Mouse (Mus musculus): ENCODE measurements at regions not wholly inside any gene's neighbourhood (a gene's known extent, or its start where the extent isn't known, plus 50 kb on each side); places are given as distances from the start of the nearest gene placed in this dataset.
"Not testable (repeated sequence)": the region's sequence is repeated elsewhere in the genome, so short reads cannot be mapped to it uniquely, and the experiment has no call there.

- no peak for DNase-seq (ENCODE audit: low spot score in 2 of 2)
Observed at GRCm38 (mm10) chr2:64443171-64443570, 345.3 kb upstream of the Fign start.

DNA sequence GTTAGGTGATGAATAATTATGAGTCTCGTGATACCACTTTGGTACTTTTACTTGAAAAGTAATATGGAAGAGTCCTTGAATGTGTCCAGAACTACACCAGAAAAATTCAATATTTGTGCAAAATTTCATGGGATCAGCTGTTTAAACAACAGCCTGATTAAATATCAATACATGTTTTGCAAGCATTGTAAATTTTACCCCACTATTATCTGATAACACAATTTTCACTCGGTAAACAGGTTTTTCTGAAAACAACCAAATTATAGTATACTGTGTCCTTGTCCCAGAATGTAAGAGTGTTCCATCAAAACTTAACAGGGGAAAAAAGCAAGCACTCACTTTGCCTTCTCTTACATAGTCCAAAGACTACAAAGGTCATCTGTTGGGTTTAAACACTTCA, 343.1 kb upstream of the Fign start:
- DNase-seq (ENCODE audit: low spot score in 2 of 2) = no peak

- DNase-seq (ENCODE audit: low spot score in 2 of 2) = not testable (repeated sequence)
Observed at GRCm38 (mm10) chr2:64417129-64417528, 319.3 kb upstream of the Fign start.

GRCm38 (mm10) chr2:64413846-64414245, 316.0 kb upstream of the Fign start:
- DNase-seq (ENCODE audit: low spot score in 2 of 2) = no peak

GRCm38 (mm10) chr2:64413263-64413662, 315.4 kb upstream of the Fign start:
- no peak for DNase-seq (ENCODE audit: low spot score in 2 of 2)

- no peak for DNase-seq (ENCODE audit: low spot score in 2 of 2)
Observed at GRCm38 (mm10) chr2:64395946-64396345, 298.1 kb upstream of the Fign start.

DNA sequence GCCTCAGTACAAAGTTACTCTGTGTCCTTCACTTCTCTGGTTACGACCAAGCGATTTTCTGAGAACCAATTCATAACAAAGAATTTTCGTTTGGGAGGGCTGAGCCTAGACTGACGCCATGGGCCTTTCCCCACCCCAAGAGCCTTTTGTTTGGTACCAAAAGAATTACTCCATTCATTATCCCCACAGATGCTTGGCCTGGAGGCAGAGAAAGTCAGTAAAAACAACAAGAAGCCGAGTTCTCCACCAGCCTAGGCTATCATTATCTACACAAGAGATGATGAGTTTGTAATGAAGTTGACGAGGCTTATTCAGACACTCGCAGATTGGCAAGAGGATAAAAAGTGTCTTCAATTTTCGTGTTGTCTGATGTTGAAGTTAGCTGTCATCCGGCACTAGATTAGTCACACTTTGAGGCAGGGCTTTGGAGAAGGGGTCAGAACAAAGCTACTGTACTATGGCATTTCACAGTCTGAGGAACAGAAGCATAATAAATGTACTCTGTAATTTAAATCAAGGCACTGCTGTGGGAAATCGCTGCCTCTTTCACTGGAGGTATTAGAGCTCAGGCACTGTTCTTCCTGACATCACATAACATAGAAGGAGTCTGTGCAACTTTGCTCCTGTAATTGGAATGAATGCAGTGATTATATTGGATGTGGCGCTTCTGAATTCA, 296.9 kb upstream of the Fign start:
- peak in 1 of 2 experiments; percentile 20 for DNase-seq (ENCODE audit: low spot score in 2 of 2)

- DNase-seq (ENCODE audit: low spot score in 2 of 2) = no peak
Observed at GRCm38 (mm10) chr2:64394199-64394598, 296.4 kb upstream of the Fign start.

GRCm38 (mm10) chr2:64369791-64370190, 272.0 kb upstream of the Fign start:
- no peak for DNase-seq (ENCODE audit: low spot score in 2 of 2)

- DNase-seq (ENCODE audit: low spot score in 2 of 2) = no peak
Observed at GRCm38 (mm10) chr2:64367188-64367587, 269.4 kb upstream of the Fign start.

- DNase-seq (ENCODE audit: low spot score in 2 of 2) = no peak
Observed at GRCm38 (mm10) chr2:64366528-64366927, 268.7 kb upstream of the Fign start.

DNA sequence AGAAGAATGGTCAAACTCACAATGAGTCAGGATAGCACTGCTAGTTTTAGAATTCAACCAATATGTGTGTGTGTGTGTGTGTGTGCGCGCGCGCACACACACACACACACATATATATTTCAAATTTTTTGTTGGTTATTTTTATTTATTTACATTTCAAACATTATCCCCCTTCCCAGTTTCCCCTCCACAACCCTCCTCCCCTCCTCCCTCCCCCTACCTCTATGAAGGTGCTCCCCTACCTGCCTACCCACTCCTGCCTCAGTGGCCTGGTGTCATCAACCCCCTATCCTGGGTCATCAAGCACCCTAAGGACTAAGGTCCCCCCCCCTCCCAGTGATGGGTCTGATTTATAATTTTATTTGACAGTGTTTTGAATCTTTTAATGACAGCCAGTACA, 258.4 kb upstream of the Fign start:
- DNase-seq (ENCODE audit: low spot score in 2 of 2) = no peak

DNA sequence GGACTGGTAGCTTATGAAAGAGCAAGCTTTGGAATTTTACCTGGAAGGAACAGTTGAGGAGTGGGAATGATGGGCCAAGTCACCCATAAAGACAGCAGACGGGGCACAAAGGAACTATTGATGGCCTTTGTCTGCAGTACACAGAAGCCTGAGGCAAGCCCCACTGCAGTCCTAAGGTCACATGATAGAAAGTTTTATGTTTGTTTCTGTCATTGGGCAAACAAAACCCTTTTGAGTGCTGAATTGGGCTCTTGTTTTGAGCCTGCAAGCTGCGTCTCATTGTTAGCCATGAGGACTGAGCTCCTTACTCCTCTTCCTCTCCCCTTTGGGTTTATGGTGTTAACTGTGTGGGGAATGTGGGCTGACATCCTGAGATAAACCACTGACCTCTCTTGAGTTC, 227.7 kb upstream of the Fign start:
- DNase-seq (ENCODE audit: low spot score in 2 of 2) = no peak
